Comparison of ENCODE assay signal across 18 mouse cellular contexts in genomic region chr9:52448245-52448644, GRCm38 (mm10).
"Had no signal": no experiment of that assay in that cellular context is flagged by ENCODE, and none has a peak within 500 bp of the region (broad histone marks: within the 10 kb centered on the region; RNA-seq: fewer than 3 reads in every experiment).

No protein-coding gene starts in this region.

- H3K9ac ChIP-seq: liver, postnatal 0 days; lung, embryonic 15.5 days; midbrain, embryonic 13.5 days; midbrain, embryonic 15.5 days; neural tube, embryonic 12.5 days; stomach, embryonic 15.5 days had no signal

- H3K36me3 ChIP-seq: lung, embryonic 15.5 days; midbrain, embryonic 13.5 days; midbrain, embryonic 15.5 days; neural tube, embryonic 12.5 days; stomach, embryonic 15.5 days had no signal

- H3K4me3 ChIP-seq: lung, embryonic 15.5 days; megakaryocyte, embryonic 14.5 days; midbrain, embryonic 13.5 days; midbrain, embryonic 15.5 days; neural tube, embryonic 12.5 days; stomach, embryonic 15.5 days had no signal

- ATAC-seq: liver, postnatal 0 days; lung, postnatal 0 days; midbrain, embryonic 13.5 days; midbrain, embryonic 15.5 days had no signal

- H3K27me3 ChIP-seq: lung, embryonic 15.5 days; megakaryocyte, embryonic 14.5 days; midbrain, embryonic 13.5 days; midbrain, embryonic 15.5 days; neural tube, embryonic 12.5 days; stomach, embryonic 15.5 days had no signal

- DNase-seq: liver, postnatal 0 days; lung, adult 2 months; lung, postnatal 14 days; lung, postnatal 36 days; right cerebral cortex, postnatal 25 days; thymus, adult 2 months; thymus, postnatal 25 days; thymus, postnatal 4 days had no signal

- H3K9me3 ChIP-seq: lung, embryonic 15.5 days; megakaryocyte, embryonic 14.5 days; midbrain, embryonic 13.5 days; midbrain, embryonic 15.5 days; neural tube, embryonic 12.5 days; stomach, embryonic 15.5 days had no signal

- H3K4me1 ChIP-seq: lung, embryonic 15.5 days; midbrain, embryonic 13.5 days; midbrain, embryonic 15.5 days; neural tube, embryonic 12.5 days; stomach, embryonic 15.5 days had no signal

- H3K27ac ChIP-seq: lung, embryonic 15.5 days; macrophage; midbrain, embryonic 13.5 days; midbrain, embryonic 15.5 days; neural tube, embryonic 12.5 days; stomach, embryonic 15.5 days; stomach, postnatal 0 days had no signal

- H3K4me2 ChIP-seq: lung, embryonic 15.5 days; midbrain, embryonic 11.5 days; midbrain, embryonic 13.5 days; midbrain, embryonic 15.5 days; neural tube, embryonic 12.5 days; stomach, embryonic 15.5 days had no signal
